Mouse (Mus musculus) kidney, adult 2 months (tissue): ENCODE data around the gene Txnip.

Experiments used
- CTCF ChIP-seq: fragments of 200-500 bp; conservative IDR thresholded peaks from 2 replicates; pipeline ENCODE4 v1.5.1; 2011; ENCODE audit warnings: low read depth, mild to moderate bottlenecking, control low read depth, low read length, moderate library complexity, mixed read lengths; ENCODE audit not compliant: insufficient read depth, insufficient read length
- POLR2A ChIP-seq: fragments of 200-500 bp; IDR thresholded peaks from one replicate; pipeline ENCODE4 v1.6.1; 2011; ENCODE audit warnings: low read depth, low read length, control low read depth

DNA sequence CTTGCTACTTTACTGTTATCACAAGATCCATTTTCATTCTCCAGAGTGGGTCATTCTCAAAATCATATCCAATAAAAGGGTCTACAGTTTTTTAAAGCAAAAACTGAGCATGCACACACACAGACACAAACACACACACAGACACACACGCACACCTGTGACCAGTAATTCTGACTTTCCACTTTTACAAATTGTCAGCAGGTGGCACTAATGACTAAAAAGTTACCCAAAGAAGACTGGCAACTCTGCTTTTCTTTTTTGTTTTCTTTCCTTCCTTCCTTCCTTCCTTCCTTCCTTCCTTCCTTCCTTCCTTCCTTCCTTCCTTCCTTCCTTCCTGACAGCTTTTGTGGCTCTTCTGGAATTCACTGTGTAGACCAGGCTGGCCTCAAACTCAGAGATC lies 12.2 kb upstream of the Txnip start:
- no peak for TF ChIP-seq CTCF
- no peak for TF ChIP-seq POLR2A
